Mouse (Mus musculus) lung, embryonic 14.5 days (tissue): Measurements from ENCODE around the gene 2610008E11Rik. TPM values are rescaled to one million over a fixed set of nuclear protein-coding genes. Genes with fewer than 3 reads are reported as not detected.
"Not testable (repeated sequence)": the region's sequence is repeated elsewhere in the genome, so short reads cannot be mapped to it uniquely, and the experiment has no call there.

Experiments
- ATAC-seq: fragments of 200-750 bp; cut with Nextera tagmentation; 2 replicates; pipeline ENCODE4 v1.8.0; 2017; ENCODE audit warnings: mild to moderate bottlenecking, moderate TSS enrichment, moderate library complexity; ENCODE audit not compliant: insufficient read depth
- DNase-seq: peaks from one replicate; pipeline ENCODE4 v3.0.0-alpha.2; 2015
- H3K27ac ChIP-seq: fragments of 300-500 bp; sonication (generic); 2 replicates; pipeline ENCODE4 v1.5.1; 2014; ENCODE audit warnings: low read depth, mild to moderate bottlenecking, moderate library complexity
- H3K27me3 ChIP-seq: fragments of 300-500 bp; sonication (generic); 2 replicates; pipeline ENCODE4 v1.6.1; 2014; ENCODE audit warnings: low read length, control low read depth; ENCODE audit not compliant: insufficient read depth
- H3K36me3 ChIP-seq: fragments of 300-500 bp; sonication (generic); 2 replicates; pipeline ENCODE4 v1.6.1; 2014; ENCODE audit warnings: control low read depth; ENCODE audit not compliant: insufficient read depth
- H3K4me1 ChIP-seq: fragments of 300-500 bp; sonication (generic); 2 replicates; pipeline ENCODE4 v1.6.1; 2014; ENCODE audit warnings: antibody characterized with exemption, control low read depth; ENCODE audit not compliant: insufficient read depth
- H3K4me2 ChIP-seq: fragments of 300-500 bp; sonication (generic); 2 replicates; pipeline ENCODE4 v1.6.1; 2014; ENCODE audit warnings: mild to moderate bottlenecking
- H3K4me3 ChIP-seq: fragments of 300-500 bp; sonication (generic); 2 replicates; pipeline ENCODE4 v1.5.1; 2014; ENCODE audit warnings: low read depth, low read length
- H3K9ac ChIP-seq: fragments of 300-500 bp; sonication (generic); 2 replicates; pipeline ENCODE4 v1.6.1; 2014
- H3K9me3 ChIP-seq: fragments of 300-500 bp; sonication (generic); 2 replicates; pipeline ENCODE4 v1.6.1; 2016; ENCODE audit warnings: low read depth, low read length, control low read depth
- CTCF ChIP-seq: IDR thresholded peaks from 2 replicates; pipeline ENCODE4 v1.5.1; 2016; ENCODE audit warnings: antibody characterized with exemption, low read depth
- WGBS: fragments of 180-500 bp; shearing (Covaris S2); extraction: QIAGEN DNeasy Blood & Tissue Kit; methylation state at CpG from one replicate; pipeline ENCODE4 v1.1.7; 2014; 5-methylcytosine and 5-hydroxymethylcytosine counted together
- polyA plus RNA-seq: library from polyadenylated mRNA; unstranded; fragments of >200 nt; fragmentation: Nextera tagmentation; extraction: Ambion mirVana; gene quantifications from 2 replicates; pipeline ENCODE4 v1.2.1, GENCODE M21; 2014

Gene 2610008E11Rik
- polyA plus RNA-seq, 1 experiment from 2014 or later: 30.9 TPM

GRCm38 (mm10) chr10:79106325-79107282 is 9.2 kb upstream of the 2610008E11Rik start:
- Histone ChIP-seq H3K9me3 (no peaks in the 10 kb centered on the region), H3K27me3 (no peaks in the 10 kb centered on the region), H3K4me1 (peaks cover 5% of the 10 kb centered on the region; the same call in 1 of the 2 replicates), H3K9ac (no peak overlapping the region), H3K27ac (peak overlapping the region; percentile 68; the same call in 1 of the 2 replicates), H3K4me2 (no peak overlapping the region), H3K4me3 (no peak overlapping the region), H3K36me3 (no peaks in the 10 kb centered on the region)
- ATAC-seq: peak; percentile 85
- DNase-seq: peak; percentile 64
- WGBS: 30% methylated on average over 8 of the region's 8 CpGs
- no peak for TF ChIP-seq CTCF

GRCm38 (mm10) chr10:79096706-79097105 is 694 bp downstream of the 2610008E11Rik start:
- Histone ChIP-seq H3K4me1 (no peaks in the 10 kb centered on the region), H3K4me3 (peak overlapping the region; percentile 79), H3K36me3 (peaks cover 26% of the 10 kb centered on the region), H3K27me3 (no peaks in the 10 kb centered on the region), H3K9me3 (no peaks in the 10 kb centered on the region), H3K27ac (peak overlapping the region; percentile 98), H3K9ac (peak overlapping the region; percentile 97), H3K4me2 (peak overlapping the region; percentile 72)
- ATAC-seq (no peak), DNase-seq (no peak)
- whole genome bisulfite sequencing: 1% methylated on average over 2 of the region's 2 CpGs
- no peak for TF ChIP-seq CTCF

GRCm38 (mm10) chr10:79091731-79092130 is 5.7 kb downstream of the 2610008E11Rik start:
- no peaks in the 10 kb centered on the region for H3K27me3 ChIP-seq
- H3K4me2 ChIP-seq: no peak overlapping the region
- ATAC-seq: no peak
- no peak overlapping the region for H3K9ac ChIP-seq
- DNase-seq: no peak
- TF ChIP-seq CTCF: no peak
- H3K9me3 ChIP-seq: no peaks in the 10 kb centered on the region
- peaks cover 69% of the 10 kb centered on the region for H3K36me3 ChIP-seq
- no peak overlapping the region for H3K4me3 ChIP-seq
- no peaks in the 10 kb centered on the region for H3K4me1 ChIP-seq
- H3K27ac ChIP-seq: no peak overlapping the region

GRCm38 (mm10) chr10:79089000-79089399 is 8.4 kb downstream of the 2610008E11Rik start:
- H3K4me2 ChIP-seq: no peak overlapping the region
- H3K27me3 ChIP-seq: no peaks in the 10 kb centered on the region
- no peak for TF ChIP-seq CTCF
- WGBS: 70% methylated on average over 4 of the region's 4 CpGs
- H3K27ac ChIP-seq: no peak overlapping the region
- ATAC-seq: no peak
- H3K4me1 ChIP-seq: no peaks in the 10 kb centered on the region
- H3K9me3 ChIP-seq: no peaks in the 10 kb centered on the region
- peak; percentile 23 for DNase-seq
- peaks cover 68% of the 10 kb centered on the region for H3K36me3 ChIP-seq
- no peak overlapping the region for H3K9ac ChIP-seq
- H3K4me3 ChIP-seq: no peak overlapping the region

GRCm38 (mm10) chr10:79086577-79086976 is 10.8 kb downstream of the 2610008E11Rik start:
- Histone ChIP-seq H3K9me3 (no peaks in the 10 kb centered on the region), H3K4me3 (no peak overlapping the region), H3K9ac (no peak overlapping the region), H3K4me2 (no peak overlapping the region), H3K4me1 (no peaks in the 10 kb centered on the region), H3K36me3 (peaks cover 46% of the 10 kb centered on the region), H3K27me3 (no peaks in the 10 kb centered on the region), H3K27ac (no peak overlapping the region)
- DNase-seq (no peak), ATAC-seq (no peak)
- no peak for TF ChIP-seq CTCF
- 97% methylated on average over 2 of the region's 2 CpGs for WGBS

GRCm38 (mm10) chr10:79057370-79057769 is 40.0 kb downstream of the 2610008E11Rik start:
- not testable (repeated sequence) for H3K4me3 ChIP-seq, H3K4me2 ChIP-seq, H3K4me1 ChIP-seq, ATAC-seq, H3K36me3 ChIP-seq, DNase-seq, H3K27me3 ChIP-seq, H3K27ac ChIP-seq, H3K9ac ChIP-seq, H3K9me3 ChIP-seq
- 35% methylated on average over 3 of the region's 3 CpGs for WGBS

- H3K4me3 ChIP-seq, H3K36me3 ChIP-seq, H3K9ac ChIP-seq, H3K4me2 ChIP-seq, DNase-seq, H3K27ac ChIP-seq, H3K27me3 ChIP-seq, H3K9me3 ChIP-seq, ATAC-seq, H3K4me1 ChIP-seq: not testable (repeated sequence)
- 81% methylated on average over 2 of the region's 2 CpGs for WGBS
Measured at GRCm38 (mm10) chr10:79042457-79042856, 54.9 kb downstream of the 2610008E11Rik start.
